Mouse (Mus musculus): ENCODE data around the gene Ubqln4.

Ubqln4 gene

GRCm38 (mm10) chr3:88543174-88543573 is 10.4 kb upstream of the Ubqln4 start:
- no peak for DNase-seq

- DNase-seq, result no peak
These were observed 9.7 kb upstream of the Ubqln4 start for GRCm38 (mm10) chr3:88543651-88544410.

DNA sequence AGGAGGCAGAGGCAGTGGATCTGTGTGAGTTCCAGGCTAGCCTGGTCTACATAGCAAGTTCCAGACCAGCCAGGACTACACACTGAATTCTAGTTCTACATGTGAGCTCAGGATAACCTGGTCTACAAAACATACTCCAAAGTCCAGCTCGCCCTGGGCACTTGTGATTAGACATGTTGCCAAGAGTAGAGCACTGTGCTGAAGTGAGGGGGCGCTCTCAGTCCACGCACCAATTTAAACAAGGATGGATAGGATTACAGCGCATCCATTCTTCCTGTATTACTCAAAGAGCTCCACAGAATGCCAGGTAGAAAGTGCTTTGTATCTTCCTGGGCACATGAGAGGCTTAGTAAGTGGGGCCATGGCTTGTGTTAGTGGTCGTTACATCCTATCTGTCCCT is 9.0 kb upstream of the Ubqln4 start:
- peak; percentile 47 for DNase-seq

DNA sequence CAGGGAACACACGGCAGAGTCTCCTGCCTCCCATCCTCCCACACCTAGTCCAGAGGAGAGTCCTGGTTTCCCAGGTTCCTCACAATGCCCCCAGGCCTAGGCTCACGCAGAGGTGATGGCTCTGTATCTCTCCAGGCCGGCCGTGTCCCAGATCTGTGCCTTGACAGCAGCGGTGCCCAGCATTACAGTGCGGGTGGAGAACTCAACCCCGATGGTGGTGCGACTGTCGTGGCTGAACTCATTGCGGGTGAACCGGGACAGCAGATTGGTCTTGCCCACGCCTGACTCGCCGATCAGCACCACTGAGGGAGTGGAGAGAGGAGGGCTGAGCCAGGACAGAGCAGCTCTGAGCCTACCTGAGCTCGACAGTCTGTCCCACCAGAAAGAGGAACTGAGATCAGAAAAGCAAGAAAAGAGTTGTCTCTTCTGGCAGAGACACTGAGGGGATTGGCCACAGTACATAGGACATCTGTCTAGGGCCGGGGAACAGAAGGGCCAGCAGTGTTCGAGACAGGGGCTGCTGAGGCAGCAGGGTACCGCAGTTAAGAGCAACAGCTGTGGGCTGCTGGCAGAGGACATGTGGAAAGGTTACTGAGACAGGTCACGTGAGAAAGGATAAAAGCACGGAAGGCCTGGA is 8.5 kb upstream of the Ubqln4 start:
- DNase-seq, result no peak

- DNase-seq, result no peak
These were observed 6.7 kb upstream of the Ubqln4 start for GRCm38 (mm10) chr3:88546674-88547418.

- no peak for DNase-seq
These were observed 5.2 kb upstream of the Ubqln4 start, which contains the start of gene Rab25 for GRCm38 (mm10) chr3:88548180-88548917. Gene Rab25 (minus strand): TSS chr3:88548300.

DNA sequence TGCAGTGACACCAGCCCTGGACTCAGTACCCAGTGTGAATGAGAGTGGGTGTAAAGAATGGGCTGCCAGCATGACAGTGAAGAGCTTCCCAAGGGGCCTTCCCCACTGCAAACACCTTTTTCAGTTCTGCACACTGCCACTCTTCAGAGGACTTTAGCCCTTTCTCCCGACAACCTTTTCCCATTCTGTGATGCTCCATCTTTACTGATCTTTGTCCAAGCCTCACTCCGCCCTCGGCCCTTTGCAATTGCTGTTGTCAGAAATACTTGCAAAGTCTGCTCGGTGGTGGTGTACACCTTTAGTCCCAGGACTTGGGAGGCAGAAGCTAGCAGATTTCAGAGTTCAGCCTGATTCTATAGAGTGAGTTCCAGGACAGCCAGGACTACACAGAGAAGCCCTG is 2.0 kb upstream of the Ubqln4 start:
- no peak for DNase-seq

GRCm38 (mm10) chr3:88552082-88552645 is 1.4 kb upstream of the Ubqln4 start:
- no peak for DNase-seq

DNA sequence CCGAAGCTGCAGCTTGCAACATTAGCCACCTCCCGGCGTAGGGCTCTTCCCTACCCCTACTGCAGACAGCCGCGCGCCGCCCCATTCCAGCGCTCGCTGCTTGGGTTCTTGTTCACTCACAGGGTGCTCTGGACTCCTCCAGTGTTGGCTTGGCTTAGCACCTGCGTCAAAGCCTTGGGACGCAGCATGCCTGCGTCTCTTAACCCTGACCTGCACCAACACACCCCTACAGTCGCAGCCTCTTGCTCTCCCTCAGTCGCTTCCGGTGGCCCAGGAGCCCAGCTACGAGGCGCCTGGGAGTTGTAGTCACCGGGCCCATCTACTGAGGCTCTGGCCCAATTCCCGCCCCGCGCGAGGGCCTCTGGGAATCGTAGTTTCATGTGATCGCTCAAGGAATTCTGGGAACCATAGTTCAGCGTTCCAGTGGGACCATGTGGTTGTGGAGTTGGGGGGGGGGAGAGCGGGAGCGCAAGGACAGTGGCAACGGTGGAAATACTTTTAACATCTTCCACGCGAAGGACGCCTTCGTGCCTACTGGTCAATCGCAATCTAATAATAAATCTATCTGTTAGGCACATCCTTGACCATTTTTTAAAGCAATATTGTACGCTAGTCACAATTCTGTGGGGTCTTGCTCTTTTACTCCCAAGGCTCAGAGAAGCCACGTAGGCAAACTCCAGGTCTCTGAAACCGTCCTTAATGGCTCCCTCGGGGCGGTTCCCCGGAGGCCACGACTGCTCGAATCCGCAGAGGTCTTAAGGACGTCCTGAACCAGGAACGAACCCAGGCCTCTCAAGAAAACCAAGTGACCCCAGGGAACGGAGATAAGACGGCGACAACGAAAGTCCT is 658 bp upstream of the Ubqln4 start, which contains the start of gene Lamtor2:
Gene Lamtor2 (minus strand): TSS at position 399 of the 849 bp plus-strand sequence.
- peak; percentile 99 for DNase-seq

DNA sequence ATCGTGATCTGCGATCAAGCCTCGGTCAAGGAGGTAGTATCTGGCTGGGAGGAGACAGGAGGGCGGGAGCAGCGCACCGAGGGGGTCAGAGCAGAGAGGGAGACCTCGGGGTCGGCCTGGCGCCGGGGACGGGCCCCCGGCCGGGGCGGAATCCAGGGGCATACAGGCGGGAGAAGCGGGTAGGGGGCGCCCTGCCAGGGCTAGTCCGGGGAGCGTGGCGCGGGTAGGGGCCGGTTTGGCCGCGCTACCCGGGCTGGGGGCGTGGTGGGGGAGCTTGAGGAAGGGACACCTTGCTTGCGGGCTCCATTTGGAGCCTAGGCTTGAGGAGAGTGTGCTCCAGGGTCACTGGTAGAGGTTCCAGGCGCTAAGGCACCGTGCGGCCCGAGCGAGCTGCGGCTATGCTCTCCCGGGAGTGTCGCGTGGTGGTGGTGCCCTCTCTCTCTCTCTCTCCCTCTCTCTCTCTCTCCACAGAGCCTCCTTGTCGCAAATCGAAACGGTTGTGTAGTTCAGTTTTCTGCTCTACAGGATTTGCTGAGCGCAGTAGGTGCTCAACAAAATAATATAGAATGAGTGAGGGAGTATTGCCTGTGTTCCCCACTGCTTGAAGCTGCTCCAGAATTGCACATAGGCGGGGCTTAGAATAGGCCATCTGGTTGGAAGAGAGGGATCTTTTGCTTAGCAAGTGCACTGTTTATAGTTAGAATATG is 475 bp downstream of the Ubqln4 start:
- peak; percentile 67 for DNase-seq

DNA sequence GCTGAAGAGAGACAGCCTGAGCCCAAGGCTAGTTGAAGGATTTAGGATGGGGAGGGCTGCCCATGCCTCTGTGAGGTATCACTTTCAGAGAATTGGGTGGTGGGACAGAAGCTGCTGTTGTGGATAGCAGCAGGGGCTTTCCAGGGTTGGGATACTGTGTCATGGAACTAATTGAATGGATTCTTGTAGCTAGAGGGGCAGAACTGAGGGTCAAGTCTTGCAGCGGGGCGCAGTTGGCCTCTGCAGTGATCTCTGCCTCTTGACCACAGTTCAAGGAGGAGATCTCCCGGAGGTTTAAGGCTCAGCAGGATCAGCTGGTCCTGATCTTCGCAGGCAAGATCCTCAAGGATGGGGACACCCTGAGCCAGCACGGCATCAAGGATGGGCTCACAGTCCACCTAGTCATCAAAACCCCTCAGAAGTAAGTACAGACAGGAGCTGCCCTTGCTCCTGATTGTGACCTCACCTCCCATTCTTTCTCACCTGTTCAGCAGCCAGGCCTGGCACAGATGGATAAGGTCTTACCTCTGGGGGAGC is 1.6 kb downstream of the Ubqln4 start:
- no peak for DNase-seq

DNA sequence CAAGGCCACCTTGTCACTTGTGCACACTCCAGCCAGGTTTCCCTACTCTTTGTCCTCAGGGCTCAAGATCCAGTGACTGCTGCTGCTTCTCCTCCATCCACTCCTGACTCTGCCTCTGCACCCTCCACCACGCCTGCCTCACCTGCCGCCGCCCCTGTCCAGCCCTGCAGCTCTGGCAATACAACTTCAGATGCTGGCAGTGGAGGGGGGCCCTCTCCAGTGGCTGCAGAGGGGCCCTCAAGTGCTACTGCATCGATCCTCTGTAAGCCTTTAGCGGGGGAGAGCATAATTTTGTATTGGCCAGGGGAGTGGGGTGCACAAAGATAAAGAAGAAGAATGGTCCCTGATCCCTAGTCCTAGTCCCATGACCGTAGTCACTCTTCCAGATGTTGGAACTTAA is 2.2 kb downstream of the Ubqln4 start:
- no peak for DNase-seq

GRCm38 (mm10) chr3:88556616-88557015 is 3.1 kb downstream of the Ubqln4 start:
- DNase-seq, result no peak

DNA sequence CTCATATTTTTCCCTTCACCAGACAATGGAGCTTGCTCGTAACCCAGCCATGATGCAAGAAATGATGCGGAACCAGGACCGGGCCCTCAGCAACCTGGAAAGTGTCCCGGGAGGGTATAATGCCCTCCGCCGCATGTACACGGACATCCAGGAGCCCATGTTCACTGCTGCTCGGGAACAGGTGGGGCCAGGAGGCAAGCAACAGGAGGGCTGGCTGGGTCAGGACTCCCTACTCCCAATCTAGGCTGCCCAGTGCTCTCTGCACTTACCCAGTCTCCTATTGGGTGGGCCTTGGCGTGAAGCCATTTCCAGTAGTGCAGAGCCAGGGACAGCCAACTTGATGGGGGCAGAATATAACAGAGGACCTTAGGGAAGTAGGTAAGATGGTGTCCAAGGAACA is 6.0 kb downstream of the Ubqln4 start:
- DNase-seq, result no peak

- DNase-seq, result no peak
These were observed 8.4 kb downstream of the Ubqln4 start for GRCm38 (mm10) chr3:88561989-88562388.

GRCm38 (mm10) chr3:88563442-88563841 is 9.9 kb downstream of the Ubqln4 start:
- no peak for DNase-seq

GRCm38 (mm10) chr3:88563966-88564365 is 10.4 kb downstream of the Ubqln4 start:
- no peak for DNase-seq

DNA sequence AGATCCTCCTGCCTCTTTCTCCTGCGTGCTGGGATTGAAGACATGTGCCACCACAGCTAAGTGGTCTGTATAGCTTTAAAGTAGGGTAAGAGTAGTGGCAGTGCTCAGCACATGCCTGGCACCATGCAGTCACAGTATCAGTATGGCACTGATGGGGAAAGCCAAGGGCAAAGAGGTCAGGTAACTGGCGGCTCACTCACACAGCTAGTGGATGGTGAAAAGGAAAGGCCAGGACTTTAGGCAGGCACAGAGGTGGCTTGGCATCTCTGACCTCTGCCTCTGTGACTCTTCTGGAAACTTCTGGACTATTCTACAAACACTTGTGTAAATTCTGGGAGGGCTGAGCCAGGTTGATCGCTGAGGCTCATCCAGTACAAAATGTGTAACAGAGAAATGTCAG is 12.6 kb downstream of the Ubqln4 start:
- DNase-seq, result no peak

DNA sequence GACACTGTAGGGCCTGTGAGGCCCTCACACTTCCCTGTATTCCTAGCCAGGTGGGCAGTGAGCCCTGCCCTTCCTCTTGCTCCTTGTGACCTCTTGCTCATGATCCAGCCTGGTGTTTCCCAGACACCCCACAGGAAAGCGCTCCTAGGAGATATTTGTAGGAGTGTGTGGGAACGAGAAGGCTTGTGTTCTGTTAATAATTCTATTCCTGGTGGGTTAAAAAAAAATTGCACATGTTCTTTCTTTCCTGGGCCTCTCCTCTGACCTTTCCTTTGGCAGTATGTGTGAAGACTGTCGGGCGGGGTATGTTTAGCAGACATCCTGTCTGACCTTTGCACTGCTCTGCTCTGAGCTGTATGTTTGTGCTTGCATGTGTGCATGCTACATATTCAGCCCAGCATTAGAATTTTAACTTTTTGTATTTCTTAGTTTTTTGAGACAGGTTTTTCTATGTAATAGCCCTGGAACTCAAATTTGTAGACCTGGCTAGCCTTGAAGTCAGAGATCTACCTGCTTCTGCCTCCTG is 13.0 kb downstream of the Ubqln4 start:
- DNase-seq, result no peak

GRCm38 (mm10) chr3:88567892-88568291 is 14.3 kb downstream of the Ubqln4 start:
- no peak for DNase-seq
